ENCODE assay signal across 27 mouse cellular contexts in genomic region chr6:17381690-17382089, GRCm38 (mm10).
DNase-seq lines count a peak whose midpoint lies in the region; ATAC-seq lines count a peak whose summit lies in the region.
"Had no signal": no experiment of that assay in that cellular context is flagged by ENCODE, and none has a peak within 500 bp of the region (broad histone marks: within the 10 kb centered on the region; RNA-seq: fewer than 3 reads in every experiment).

No protein-coding gene starts in this region.

- H3K36me3 ChIP-seq in kidney, embryonic 14.5 days (ENCODE audit: control insufficient read depth, insufficient read depth, low read length): no peaks in the 10 kb centered on the region
- H3K36me3 ChIP-seq in kidney, embryonic 16.5 days (ENCODE audit: insufficient read depth, low read length): no peaks in the 10 kb centered on the region
- H3K36me3 ChIP-seq: embryonic facial prominence, embryonic 12.5 days; forebrain, embryonic 10.5 days; G1E; hindbrain, embryonic 10.5 days; hindbrain, embryonic 15.5 days; limb, embryonic 12.5 days; liver, embryonic 15.5 days; lung, embryonic 15.5 days; midbrain, embryonic 10.5 days; neural tube, embryonic 13.5 days had no signal

- no peak overlapping the region for H3K27ac ChIP-seq in kidney, embryonic 14.5 days (ENCODE audit: low read depth, low read length)
- H3K27ac ChIP-seq in kidney, embryonic 16.5 days (ENCODE audit: low read length): no peak overlapping the region
- H3K27ac ChIP-seq: embryonic facial prominence, embryonic 12.5 days; forebrain, embryonic 10.5 days; hindbrain, embryonic 10.5 days; hindbrain, embryonic 15.5 days; limb, embryonic 12.5 days; liver, embryonic 15.5 days; lung, embryonic 15.5 days; midbrain, embryonic 10.5 days; neural tube, embryonic 13.5 days had no signal

- ATAC-seq in kidney, embryonic 14.5 days (ENCODE audit: low FRiP score, low TSS enrichment): no peak
- peak; percentile 49; the same call in 1 of the 2 replicates for ATAC-seq in kidney, embryonic 16.5 days (ENCODE audit: low FRiP score, low TSS enrichment)
- ATAC-seq: forebrain, embryonic 16.5 days; midbrain, embryonic 16.5 days had no signal

- H3K27me3 ChIP-seq in kidney, embryonic 14.5 days (ENCODE audit: control insufficient read depth, insufficient read depth, low read length): no peaks in the 10 kb centered on the region
- no peaks in the 10 kb centered on the region for H3K27me3 ChIP-seq in kidney, embryonic 16.5 days (ENCODE audit: insufficient read depth, low read length)
- H3K27me3 ChIP-seq: embryonic facial prominence, embryonic 12.5 days; hindbrain, embryonic 15.5 days; limb, embryonic 12.5 days; liver, embryonic 15.5 days; lung, embryonic 15.5 days; neural tube, embryonic 13.5 days had no signal

- no peaks in the 10 kb centered on the region for H3K4me1 ChIP-seq in kidney, embryonic 14.5 days (ENCODE audit: control insufficient read depth, insufficient read depth, low read length)
- peaks cover 11% of the 10 kb centered on the region; the same call in 1 of the 2 replicates for H3K4me1 ChIP-seq in kidney, embryonic 16.5 days (ENCODE audit: insufficient read depth, low read length)
- H3K4me1 ChIP-seq: embryonic facial prominence, embryonic 12.5 days; forebrain, embryonic 10.5 days; hindbrain, embryonic 10.5 days; hindbrain, embryonic 15.5 days; limb, embryonic 12.5 days; liver, embryonic 15.5 days; lung, embryonic 15.5 days; midbrain, embryonic 10.5 days; neural tube, embryonic 13.5 days had no signal

- no peaks in the 10 kb centered on the region for H3K9me3 ChIP-seq in kidney, embryonic 14.5 days (ENCODE audit: control insufficient read depth, low read length)
- H3K9me3 ChIP-seq in kidney, embryonic 16.5 days (ENCODE audit: low read length): no peaks in the 10 kb centered on the region
- H3K9me3 ChIP-seq: embryonic facial prominence, embryonic 12.5 days; forebrain, embryonic 10.5 days; G1E; hindbrain, embryonic 10.5 days; hindbrain, embryonic 15.5 days; limb, embryonic 12.5 days; liver, embryonic 15.5 days; lung, embryonic 15.5 days; midbrain, embryonic 10.5 days; neural tube, embryonic 13.5 days had no signal

- WGBS in kidney, embryonic 14.5 days: 49% methylated on average over 6 of the region's 6 CpGs
- WGBS in kidney, embryonic 16.5 days: 49% methylated on average over 6 of the region's 6 CpGs

- H3K4me2 ChIP-seq in kidney, embryonic 14.5 days (replicated peaks; ENCODE audit: low read depth, low read length): no peak overlapping the region
- H3K4me2 ChIP-seq in kidney, embryonic 16.5 days (replicated peaks; ENCODE audit: low read depth, low read length): no peak overlapping the region
- H3K4me2 ChIP-seq: embryonic facial prominence, embryonic 12.5 days; hindbrain, embryonic 15.5 days; limb, embryonic 12.5 days; liver, embryonic 15.5 days; lung, embryonic 15.5 days; neural tube, embryonic 13.5 days had no signal

- peak; percentile 57 for DNase-seq in kidney, adult 11 months
- peak; percentile 20 for DNase-seq in kidney, adult 18-20 months
- DNase-seq in kidney, postnatal 36 days: peak; percentile 30 to 44
- no peak for DNase-seq in adrenal gland, postnatal 25 days
- DNase-seq in heart, adult 9 months (ENCODE audit: low spot score in 2 of 2): no peak
- DNase-seq: adrenal gland, postnatal 10 days; cerebellum, adult 11 months; cerebellum, adult 9-10 months; embryo, embryonic 11 days; heart, postnatal 14 days; layer of hippocampus, adult 9-11 months; thymus, postnatal 14 days had no signal

- H3K4me3 ChIP-seq in kidney, embryonic 14.5 days (ENCODE audit: low read length): no peak overlapping the region
- H3K4me3 ChIP-seq in kidney, embryonic 16.5 days (ENCODE audit: low read length): no peak overlapping the region
- H3K4me3 ChIP-seq: embryonic facial prominence, embryonic 12.5 days; forebrain, embryonic 10.5 days; hindbrain, embryonic 10.5 days; hindbrain, embryonic 15.5 days; limb, embryonic 12.5 days; liver, embryonic 15.5 days; lung, embryonic 15.5 days; midbrain, embryonic 10.5 days; myocyte; neural tube, embryonic 13.5 days had no signal

- H3K9ac ChIP-seq in kidney, embryonic 14.5 days (ENCODE audit: low read depth, low read length): no peak overlapping the region
- H3K9ac ChIP-seq in kidney, embryonic 16.5 days (replicated peaks; ENCODE audit: low read length): no peak overlapping the region
- H3K9ac ChIP-seq: embryonic facial prominence, embryonic 12.5 days; hindbrain, embryonic 15.5 days; limb, embryonic 12.5 days; liver, embryonic 15.5 days; lung, embryonic 15.5 days; neural tube, embryonic 13.5 days had no signal

Comparison
In these comparisons a context has a peak if more than half of its experiments do, and no peak if none do; other contexts are left out.
1. DNase-seq: peak in kidney, adult 11 months (single experiment), kidney, adult 18-20 months (single experiment) and kidney, postnatal 36 days (2 of 2); none in adrenal gland, postnatal 25 days (single experiment) and heart, adult 9 months (0 of 2).